Mouse (Mus musculus) cerebellum, adult 9-10 months (tissue): ENCODE measurements around the gene Rassf4.

Experiments
- DNase-seq: peaks from one replicate; pipeline ENCODE4 v3.0.0; 2022

Gene Rassf4

DNA sequence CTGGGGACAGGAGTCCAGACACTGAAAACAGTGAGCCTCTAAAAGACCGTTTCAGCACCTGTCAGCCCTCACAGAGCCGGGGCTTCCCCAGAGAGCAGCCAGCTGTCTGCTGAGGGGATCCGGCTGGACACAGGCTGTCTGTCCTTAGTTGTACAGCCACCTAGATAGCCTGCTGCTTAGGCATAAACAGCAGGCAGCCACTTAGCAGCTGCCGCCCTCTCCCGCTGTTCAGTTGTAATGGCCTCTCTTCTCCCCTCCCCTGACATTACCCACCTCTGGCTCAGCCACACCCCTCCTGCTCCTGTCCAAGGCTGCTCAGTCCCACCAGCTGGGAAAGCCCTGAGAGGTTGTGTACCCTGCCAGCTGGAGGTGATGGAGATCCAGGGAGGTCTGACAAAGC, 2.7 kb downstream of the Rassf4 start:
- no peak for DNase-seq

DNA sequence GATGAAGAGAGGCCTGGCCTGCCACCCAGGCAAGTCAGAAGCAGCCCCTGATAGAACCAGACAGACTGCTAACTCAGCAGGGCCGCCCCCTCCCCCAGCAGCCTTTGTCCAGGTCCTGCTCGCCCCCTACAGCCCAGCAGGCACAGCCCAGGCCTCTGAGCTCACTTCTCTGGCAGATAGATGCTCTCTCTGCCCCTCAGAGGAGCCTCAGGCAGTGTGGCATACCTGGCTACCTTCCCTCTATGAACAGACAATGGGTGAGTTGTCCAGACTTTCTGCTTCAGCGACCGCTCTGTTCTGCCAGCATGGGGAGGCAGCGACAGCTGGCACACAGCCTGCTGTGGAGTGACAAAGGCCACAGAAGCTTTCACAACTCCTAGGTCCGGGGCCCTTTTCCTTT, 3.6 kb downstream of the Rassf4 start:
- DNase-seq: no peak

DNA sequence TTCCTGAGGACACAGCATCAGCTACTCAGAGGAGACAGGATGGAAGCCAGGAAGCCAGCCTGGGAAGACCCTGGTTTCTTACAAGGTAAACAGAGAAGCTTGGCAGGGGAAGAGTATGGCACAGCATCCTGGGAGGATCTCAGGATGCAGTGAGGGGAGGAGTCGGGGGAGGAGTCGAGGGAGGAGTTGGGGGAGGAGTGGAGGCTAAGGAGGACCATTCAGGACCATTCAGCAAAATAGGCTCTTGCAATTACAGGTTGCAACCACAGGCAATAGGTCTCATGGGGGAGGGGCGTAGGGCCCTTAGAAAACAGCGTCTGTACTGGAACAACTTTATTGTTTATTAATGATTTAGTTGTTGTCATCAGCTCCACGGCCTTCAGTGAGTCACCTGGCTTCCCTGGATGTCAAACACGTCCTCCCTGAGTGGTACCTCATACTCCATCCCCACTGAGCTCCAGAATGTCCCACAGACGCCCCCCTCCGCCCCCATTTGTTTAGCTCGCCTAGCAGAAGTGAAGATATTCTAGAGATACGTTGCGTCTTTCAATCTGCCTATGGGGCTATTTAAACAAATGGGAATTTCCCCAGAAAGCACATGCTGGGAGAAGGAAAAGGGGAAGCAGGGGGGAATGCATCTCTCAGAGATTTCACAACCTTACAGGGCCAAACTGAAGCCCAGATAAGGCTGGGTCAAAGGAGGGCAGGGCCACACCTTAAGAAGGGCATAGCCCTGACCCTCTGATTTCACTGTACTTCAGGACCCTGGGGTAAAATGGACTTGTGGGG, 4.9 kb downstream of the Rassf4 start:
- no peak for DNase-seq

GRCm38 (mm10) chr6:116667382-116667781, 6.4 kb downstream of the Rassf4 start:
- DNase-seq: no peak

DNA sequence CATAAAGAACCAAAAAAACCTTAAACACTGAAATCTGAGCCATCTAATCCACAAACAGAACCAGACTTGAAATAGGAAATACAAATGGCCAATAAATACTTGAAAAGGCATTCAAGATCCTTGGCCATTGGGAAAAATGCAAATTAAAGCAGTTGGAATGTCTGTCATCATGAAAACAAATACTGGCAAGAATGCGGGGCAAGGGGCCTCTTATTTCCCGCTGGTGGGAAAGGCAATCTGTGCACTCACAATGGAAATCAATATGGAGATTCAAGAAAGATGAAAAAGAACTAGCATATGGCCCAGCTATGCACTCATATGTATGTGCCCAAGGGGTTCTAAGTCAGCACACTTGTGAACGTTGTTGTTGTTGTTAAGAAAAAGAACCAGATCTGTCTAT, 6.9 kb downstream of the Rassf4 start:
- DNase-seq: no peak

- DNase-seq: no peak
Observed at GRCm38 (mm10) chr6:116666085-116666750, 7.5 kb downstream of the Rassf4 start.

GRCm38 (mm10) chr6:116664830-116665229, 8.9 kb downstream of the Rassf4 start:
- no peak for DNase-seq

- no peak for DNase-seq
Observed at GRCm38 (mm10) chr6:116664031-116664430, 9.7 kb downstream of the Rassf4 start.

GRCm38 (mm10) chr6:116663364-116663763, 10.4 kb downstream of the Rassf4 start:
- no peak for DNase-seq

DNA sequence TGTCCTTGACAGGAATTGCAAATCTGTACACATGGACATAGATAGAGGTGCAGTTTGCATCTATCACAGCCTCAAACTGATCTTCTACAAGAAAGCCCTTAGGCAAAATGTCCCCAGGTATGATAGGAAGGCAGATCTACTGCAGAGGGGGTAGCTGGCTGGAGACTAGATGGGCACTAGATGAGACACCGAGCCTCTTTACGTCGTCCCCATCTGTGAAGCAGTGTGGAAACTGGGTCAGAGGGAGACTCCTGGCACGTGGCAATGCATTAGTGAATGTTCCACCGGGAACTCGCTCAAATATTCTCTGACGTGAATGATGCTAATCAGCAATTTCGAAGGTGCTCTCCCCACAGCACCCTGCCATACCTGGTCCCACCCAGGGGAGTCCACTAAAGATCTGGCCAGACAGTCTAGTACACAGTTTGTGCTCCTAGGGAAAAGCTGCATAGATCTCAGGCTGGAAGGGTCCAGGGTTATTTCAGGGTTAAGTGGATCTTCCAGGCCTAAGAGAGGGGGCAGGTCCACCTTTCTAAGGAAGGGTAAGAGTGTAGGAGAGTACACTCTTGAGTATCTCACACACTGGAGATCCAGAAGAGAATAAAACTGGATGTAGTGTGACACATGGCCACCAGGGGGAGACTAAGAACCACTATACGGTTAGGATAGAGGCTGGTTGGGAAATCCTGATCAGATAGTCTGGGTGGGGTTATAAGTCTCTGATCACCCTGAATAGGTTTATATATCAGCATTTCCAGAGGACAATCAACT, 19.9 kb downstream of the Rassf4 start:
- peak; percentile 55 for DNase-seq

DNA sequence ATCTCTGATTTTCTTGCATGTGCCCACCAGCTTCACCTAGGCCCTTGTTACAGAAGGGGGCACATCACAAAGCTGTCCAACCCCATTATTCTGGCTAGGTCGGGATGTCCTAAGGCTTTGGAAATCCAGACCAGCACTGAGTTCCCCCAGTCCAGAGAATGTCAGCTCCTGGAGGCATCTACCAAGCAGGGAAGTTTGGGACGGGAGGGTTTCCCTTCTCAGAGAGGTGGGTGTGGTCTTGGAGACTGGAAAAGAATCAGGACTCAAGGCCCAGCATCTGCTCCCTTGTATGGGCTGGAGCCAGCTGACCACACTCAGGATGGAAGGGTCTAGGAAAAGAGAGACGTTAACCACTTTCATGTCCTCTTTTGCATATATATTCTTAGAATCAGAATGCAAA, 20.6 kb downstream of the Rassf4 start:
- no peak for DNase-seq

DNA sequence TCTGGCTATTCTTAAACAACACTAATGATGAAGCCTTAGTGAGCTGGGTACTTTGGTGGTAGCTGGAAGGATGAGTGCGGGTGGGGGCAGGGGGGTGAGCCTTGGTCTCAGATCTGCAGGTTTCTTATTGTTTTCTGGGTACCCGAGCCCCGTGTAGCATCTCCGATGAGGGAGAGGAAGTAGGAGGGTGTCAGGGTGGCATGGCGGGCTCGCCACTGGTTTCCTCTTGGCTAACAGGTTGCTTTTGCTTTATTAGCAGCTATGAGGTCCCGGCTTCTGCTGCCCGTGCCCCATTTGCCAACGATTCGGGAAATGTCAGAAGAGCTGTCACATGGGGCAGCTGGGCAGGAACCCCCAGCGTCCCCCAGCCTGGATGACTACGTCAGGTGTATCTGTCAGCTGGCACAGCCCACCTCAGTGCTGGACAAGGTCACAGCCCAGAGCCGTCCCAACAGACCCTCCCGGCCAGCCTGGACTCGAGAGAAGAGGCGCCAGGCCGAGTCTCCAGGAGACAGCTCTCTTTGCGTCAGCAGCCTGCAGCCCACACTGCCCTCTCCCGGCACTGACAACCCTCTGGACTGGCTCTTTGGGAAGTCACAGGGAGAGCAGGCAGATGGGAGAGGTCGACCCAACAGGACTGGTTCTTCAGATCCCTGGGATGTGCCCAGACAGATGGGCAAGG, 22.2 kb downstream of the Rassf4 start:
- DNase-seq: no peak

- no peak for DNase-seq
Observed at GRCm38 (mm10) chr6:116650406-116650805, 23.3 kb downstream of the Rassf4 start, which contains the start of gene Depp1. Gene Depp1 (plus strand): TSS chr6:116650609.

GRCm38 (mm10) chr6:116649811-116650210, 23.9 kb downstream of the Rassf4 start:
- DNase-seq: no peak

- peak; percentile 26 for DNase-seq
Observed at GRCm38 (mm10) chr6:116647763-116648162, 26.0 kb downstream of the Rassf4 start.

- DNase-seq: no peak
Observed at GRCm38 (mm10) chr6:116644335-116644734, 29.4 kb downstream of the Rassf4 start.

DNA sequence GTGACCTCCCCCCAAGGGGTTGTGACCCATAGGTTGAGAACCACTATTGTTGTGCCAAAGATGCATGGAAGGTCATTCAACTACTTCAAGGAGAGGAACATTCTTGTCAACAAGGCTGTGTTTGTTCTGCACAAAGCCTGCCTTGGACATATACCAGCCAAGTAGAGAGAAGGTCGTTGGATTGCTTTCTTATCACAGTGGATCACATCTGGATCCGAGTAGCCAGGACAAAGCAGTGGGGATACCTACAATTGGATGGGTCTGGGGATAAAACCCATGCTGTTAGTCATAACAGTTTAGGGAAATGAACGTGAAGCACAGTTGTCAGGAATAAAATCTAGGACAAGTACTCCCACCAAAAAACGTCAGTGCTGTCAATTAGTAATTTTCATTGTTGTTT, 29.9 kb downstream of the Rassf4 start:
- DNase-seq: no peak

GRCm38 (mm10) chr6:116642942-116643341, 30.8 kb downstream of the Rassf4 start:
- no peak for DNase-seq

- DNase-seq: no peak
Observed at GRCm38 (mm10) chr6:116639663-116640062, 34.1 kb downstream of the Rassf4 start.

GRCm38 (mm10) chr6:116638871-116639270, 34.9 kb downstream of the Rassf4 start:
- DNase-seq: no peak

DNA sequence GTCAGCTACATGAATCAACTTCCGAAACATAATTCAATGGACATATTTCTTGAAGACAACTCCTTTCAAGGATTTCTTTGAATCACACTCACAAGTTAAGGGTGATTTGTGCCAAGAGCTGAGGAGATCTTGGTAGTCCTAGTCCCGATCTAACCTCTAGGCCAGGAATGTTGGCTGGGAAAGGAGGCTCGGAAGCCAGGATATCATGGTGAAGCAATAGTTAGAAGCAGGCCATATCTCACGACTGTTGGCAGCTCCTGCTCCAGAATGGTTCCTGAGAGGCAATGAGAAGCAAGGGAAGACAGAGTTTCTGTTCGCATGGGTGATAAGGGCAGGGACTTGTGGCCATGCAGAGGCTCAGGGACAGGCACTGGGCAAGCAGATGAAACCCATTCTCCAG, 36.3 kb downstream of the Rassf4 start:
- DNase-seq: no peak

GRCm38 (mm10) chr6:116636581-116637235, 37.0 kb downstream of the Rassf4 start:
- DNase-seq: no peak
